Mouse (Mus musculus): ENCODE measurements around the gene Slc38a10.

- TF ChIP-seq CTCF (IDR thresholded peaks at IDR 0.05; ENCODE audit: low read depth): no peak
- TF ChIP-seq EP300 (optimal IDR thresholded peaks at IDR 0.05): no peak
Measured at GRCm38 (mm10) chr11:120167921-120168356, 16.8 kb upstream of the Slc38a10 start.

All from stomach, postnatal 0 days (tissue).